ENCODE assay signal across 21 mouse cellular contexts in genomic region chr1:73904641-73905040, GRCm38 (mm10).
DNase-seq lines count a peak whose midpoint lies in the region; ATAC-seq and TF ChIP-seq lines count a peak whose summit lies in the region.
"Had no signal": no experiment of that assay in that cellular context is flagged by ENCODE, and none has a peak within 500 bp of the region (broad histone marks: within the 10 kb centered on the region; RNA-seq: fewer than 3 reads in every experiment).

No protein-coding gene starts in this region.

- no peaks in the 10 kb centered on the region for H3K9me3 ChIP-seq in heart, embryonic 10.5 days
- H3K9me3 ChIP-seq in heart, embryonic 11.5 days (replicated peaks; ENCODE audit: control insufficient read depth, low read length): no peaks in the 10 kb centered on the region
- no peaks in the 10 kb centered on the region for H3K9me3 ChIP-seq in embryonic facial prominence, embryonic 10.5 days
- no peaks in the 10 kb centered on the region for H3K9me3 ChIP-seq in forebrain, embryonic 13.5 days (replicated peaks)
- H3K9me3 ChIP-seq: hindbrain, embryonic 12.5 days; limb, embryonic 15.5 days; midbrain, embryonic 13.5 days had no signal

- H3K27ac ChIP-seq in heart, embryonic 10.5 days: peak overlapping the region; percentile 60; the same call in 1 of the 2 replicates
- no peak overlapping the region for H3K27ac ChIP-seq in heart, embryonic 11.5 days (ENCODE audit: low read depth, low read length)
- H3K27ac ChIP-seq in kidney, adult 2 months (ENCODE audit: insufficient read depth, low read depth, low read length): no peak overlapping the region
- H3K27ac ChIP-seq in embryonic facial prominence, embryonic 10.5 days (replicated peaks): no peak overlapping the region
- H3K27ac ChIP-seq in forebrain, embryonic 13.5 days: no peak overlapping the region
- H3K27ac ChIP-seq: hindbrain, embryonic 12.5 days; left cerebral cortex, adult 2 months; limb, embryonic 15.5 days; liver, embryonic 14.5 days; midbrain, embryonic 13.5 days had no signal

- no peak overlapping the region for H3K4me3 ChIP-seq in heart, embryonic 10.5 days
- H3K4me3 ChIP-seq in heart, embryonic 11.5 days (ENCODE audit: low read depth, low read length): no peak overlapping the region
- H3K4me3 ChIP-seq in kidney, adult 2 months (ENCODE audit: insufficient read depth, low read depth, low read length): no peak overlapping the region
- no peak overlapping the region for H3K4me3 ChIP-seq in embryonic facial prominence, embryonic 10.5 days
- H3K4me3 ChIP-seq in forebrain, embryonic 13.5 days: no peak overlapping the region
- H3K4me3 ChIP-seq: hindbrain, embryonic 12.5 days; left cerebral cortex, adult 2 months; limb, embryonic 15.5 days; megakaryocyte, embryonic 14.5 days; midbrain, embryonic 13.5 days had no signal

- H3K4me2 ChIP-seq in heart, embryonic 11.5 days: no peak overlapping the region
- no peak overlapping the region for H3K4me2 ChIP-seq in forebrain, embryonic 13.5 days
- H3K4me2 ChIP-seq: hindbrain, embryonic 12.5 days; limb, embryonic 15.5 days; lung, embryonic 14.5 days; midbrain, embryonic 13.5 days had no signal

- 92% methylated on average over 8 of the region's 8 CpGs for WGBS in heart, embryonic 10.5 days
- 89% methylated on average over 8 of the region's 8 CpGs for WGBS in heart, embryonic 11.5 days (ENCODE audit: insufficient replicate concordance)
- 96% methylated on average over 8 of the region's 8 CpGs for WGBS in kidney, adult 2 months
- WGBS in embryonic facial prominence, embryonic 10.5 days: 86% methylated on average over 8 of the region's 8 CpGs
- 88% methylated on average over 8 of the region's 8 CpGs for WGBS in forebrain, embryonic 13.5 days

- ATAC-seq in heart, embryonic 11.5 days (replicated peaks; ENCODE audit: insufficient number of reproducible peaks, low FRiP score, low TSS enrichment): no peak
- no peak for ATAC-seq in forebrain, embryonic 13.5 days
- ATAC-seq: activated CD4-positive, CD25-positive, alpha-beta regulatory T cell, adult 4 months; midbrain, embryonic 13.5 days had no signal

- peak; percentile 23 for DNase-seq in adrenal gland, adult 2 months
- no peak for DNase-seq in adrenal gland, postnatal 10 days
- no peak for DNase-seq in heart, embryonic 10.5 days (ENCODE audit: low spot score)
- peak; percentile 2 for DNase-seq in kidney, adult 2 months
- DNase-seq in kidney, postnatal 36 days: no peak
- peak; percentile 7 for DNase-seq in embryonic facial prominence, embryonic 10.5 days (ENCODE audit: low spot score)
- DNase-seq: adrenal gland, postnatal 25 days; cerebellum, adult 9-10 months; lung, embryonic 14.5 days; right cerebral cortex, postnatal 14 days; spleen, adult 18-20 months; thymus, postnatal 4 days had no signal

- no peak overlapping the region for H3K9ac ChIP-seq in heart, embryonic 11.5 days (ENCODE audit: low read depth, low read length)
- H3K9ac ChIP-seq in forebrain, embryonic 13.5 days: no peak overlapping the region
- H3K9ac ChIP-seq: hindbrain, embryonic 12.5 days; limb, embryonic 15.5 days; liver, embryonic 14.5 days; lung, embryonic 14.5 days; midbrain, embryonic 13.5 days had no signal

- no peaks in the 10 kb centered on the region for H3K27me3 ChIP-seq in heart, embryonic 10.5 days (ENCODE audit: insufficient read depth, poor library complexity, severe bottlenecking)
- H3K27me3 ChIP-seq in heart, embryonic 11.5 days (ENCODE audit: control insufficient read depth, insufficient read depth, low read length): no peaks in the 10 kb centered on the region
- H3K27me3 ChIP-seq in kidney, adult 2 months (replicated peaks; ENCODE audit: control insufficient read depth, insufficient read depth, low read length): no peaks in the 10 kb centered on the region
- H3K27me3 ChIP-seq in embryonic facial prominence, embryonic 10.5 days (replicated peaks; ENCODE audit: low read depth, poor library complexity, severe bottlenecking): no peaks in the 10 kb centered on the region
- no peaks in the 10 kb centered on the region for H3K27me3 ChIP-seq in forebrain, embryonic 13.5 days
- H3K27me3 ChIP-seq: hindbrain, embryonic 12.5 days; limb, embryonic 15.5 days; midbrain, embryonic 13.5 days had no signal

- H3K4me1 ChIP-seq in heart, embryonic 10.5 days: peaks cover 46% of the 10 kb centered on the region
- H3K4me1 ChIP-seq in heart, embryonic 11.5 days (ENCODE audit: control insufficient read depth, insufficient read depth, low read length): peaks cover 13% of the 10 kb centered on the region
- peaks cover 6% of the 10 kb centered on the region; the same call in 1 of the 2 replicates for H3K4me1 ChIP-seq in kidney, adult 2 months (ENCODE audit: control insufficient read depth, insufficient read depth, low read length)
- H3K4me1 ChIP-seq in embryonic facial prominence, embryonic 10.5 days: peaks cover 35% of the 10 kb centered on the region
- peaks cover 10% of the 10 kb centered on the region for H3K4me1 ChIP-seq in forebrain, embryonic 13.5 days

- TF ChIP-seq CTCF in kidney, adult 2 months (conservative IDR thresholded peaks at IDR 0.05; ENCODE audit: insufficient read depth, insufficient read length, low read depth, low read length): no peak

- H3K36me3 ChIP-seq in heart, embryonic 10.5 days: peaks cover 5% of the 10 kb centered on the region; the same call in 1 of the 2 replicates
- H3K36me3 ChIP-seq in heart, embryonic 11.5 days (ENCODE audit: control insufficient read depth, insufficient read depth, low read length): no peaks in the 10 kb centered on the region; the same call in 1 of the 2 replicates
- no peaks in the 10 kb centered on the region for H3K36me3 ChIP-seq in kidney, adult 2 months (ENCODE audit: control insufficient read depth, insufficient read depth, low read length)
- peaks cover 2% of the 10 kb centered on the region; the same call in 1 of the 2 replicates for H3K36me3 ChIP-seq in embryonic facial prominence, embryonic 10.5 days (replicated peaks)
- no peaks in the 10 kb centered on the region for H3K36me3 ChIP-seq in forebrain, embryonic 13.5 days (ENCODE audit: poor library complexity, severe bottlenecking)
- H3K36me3 ChIP-seq: hindbrain, embryonic 12.5 days; limb, embryonic 15.5 days; midbrain, embryonic 13.5 days had no signal

- TF ChIP-seq POLR2A in kidney, adult 2 months (IDR thresholded peaks at IDR 0.05; ENCODE audit: low read depth, low read length): no peak

Comparison
In these comparisons a context has a peak if more than half of its experiments do, and no peak if none do; other contexts are left out.
1. DNase-seq: peak in adrenal gland, adult 2 months (single experiment), kidney, adult 2 months (single experiment) and embryonic facial prominence, embryonic 10.5 days (single experiment); none in adrenal gland, postnatal 10 days (single experiment), heart, embryonic 10.5 days (single experiment) and kidney, postnatal 36 days (0 of 2).